Mouse (Mus musculus) gastrocnemius, postnatal 36 days (tissue): ENCODE measurements around the gene Ubap2l. TPM values are rescaled to one million over a fixed set of nuclear protein-coding genes. Genes with fewer than 3 reads are reported as not detected.

Experiments
- DNase-seq, 2 experiments: peaks; one replicate each; pipeline ENCODE4 v3.0.0; 2022
- intact Hi-C: fragments of 180-260 bp; cut with DNase I; formaldehyde crosslinking; loops from one replicate; pipeline ENCODE4 v1.15.1; 2025
- total RNA-seq, 2 experiments: library from RNA; stranded (reverse); gene quantifications; 2 replicates each; pipeline ENCODE4 v1.2.3; 2021

Ubap2l gene
- total RNA-seq, 2 experiments from 2014 or later = 80.6 to 90.5 TPM

DNA sequence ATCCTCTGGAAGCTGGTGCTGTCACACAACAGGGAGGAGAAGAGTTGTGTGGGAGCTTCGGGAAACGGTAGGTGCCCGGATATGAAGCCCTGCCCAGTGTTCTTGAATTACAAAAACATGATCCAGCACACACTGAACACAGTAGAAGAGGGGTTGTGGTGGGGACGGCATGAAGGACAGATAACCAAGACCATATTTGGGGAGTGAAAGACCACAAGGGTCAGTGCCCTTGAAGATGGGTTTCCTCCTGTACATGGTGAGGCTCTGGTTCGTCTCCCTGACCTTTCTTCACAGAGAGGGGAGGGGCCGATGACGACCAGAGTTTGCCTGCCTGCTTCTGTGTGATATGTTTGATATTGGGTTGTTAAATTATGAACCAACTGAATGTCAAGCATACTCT is 17.3 kb upstream of the Ubap2l start:
- intact Hi-C loops = no loop called here

DNA sequence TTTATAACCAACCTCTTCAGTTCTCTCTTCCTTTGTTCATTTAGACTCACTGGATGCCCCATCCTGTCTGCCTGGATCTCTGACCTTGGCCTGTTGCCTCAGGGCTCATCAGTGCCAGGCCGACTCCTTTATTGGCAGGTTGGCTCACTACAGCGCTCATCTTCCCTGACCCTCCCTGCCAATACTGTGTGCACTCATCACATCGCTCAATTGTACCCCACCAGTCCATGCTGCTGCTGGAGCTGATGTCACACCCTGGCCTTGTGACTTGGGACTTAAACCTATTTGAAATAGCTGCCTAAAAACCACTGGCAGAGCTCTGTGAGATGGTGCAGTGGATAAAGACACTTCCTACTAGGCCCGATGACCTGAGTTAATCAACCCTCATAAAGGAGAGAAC is 15.4 kb upstream of the Ubap2l start:
- intact Hi-C loops = no loop called here
- no peak for DNase-seq

More for the DNA sequence above, 17.3 kb upstream of the Ubap2l start:
- no peak for DNase-seq

DNA sequence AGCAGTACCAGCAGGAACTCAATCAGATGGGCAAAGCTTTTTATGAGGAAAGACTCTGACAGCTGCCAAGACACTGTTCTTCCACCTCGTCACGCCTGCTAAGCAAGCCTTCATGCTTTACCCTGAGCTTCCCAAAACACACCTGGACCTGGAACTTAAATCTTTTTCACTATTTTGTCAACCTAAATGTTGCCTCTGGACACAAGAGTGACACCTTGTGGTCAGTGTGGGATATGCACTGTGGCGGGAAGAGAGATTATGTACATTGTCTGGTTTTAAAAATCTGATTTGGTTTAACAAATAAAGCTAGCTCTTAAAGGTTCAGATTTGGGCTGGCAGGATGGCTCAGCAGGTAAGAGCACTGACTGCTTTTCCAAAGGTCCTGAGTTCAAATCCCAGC is 13.1 kb upstream of the Ubap2l start:
- DNase-seq = no peak
- intact Hi-C loops = no loop called here

DNA sequence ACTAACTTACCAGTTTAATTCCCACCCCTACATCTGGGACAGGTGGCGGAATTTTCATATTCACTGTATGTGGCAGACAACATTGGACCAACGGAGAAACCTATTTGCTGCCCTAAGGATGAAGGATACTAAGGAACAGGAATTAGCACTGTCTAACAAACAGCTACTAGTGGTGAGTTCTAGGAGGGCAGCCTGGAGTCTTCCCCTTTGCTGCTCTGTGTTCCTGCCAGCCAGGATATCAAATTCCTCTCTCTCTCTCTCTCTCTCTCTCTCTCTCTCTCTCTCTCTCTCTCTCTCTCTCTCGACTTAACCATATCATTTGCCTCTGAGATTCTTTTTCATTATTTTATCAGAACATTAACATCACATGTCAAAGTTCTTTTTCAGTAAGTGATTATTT is 12.0 kb upstream of the Ubap2l start:
- no peak for DNase-seq
- intact Hi-C loops = no loop called here

DNA sequence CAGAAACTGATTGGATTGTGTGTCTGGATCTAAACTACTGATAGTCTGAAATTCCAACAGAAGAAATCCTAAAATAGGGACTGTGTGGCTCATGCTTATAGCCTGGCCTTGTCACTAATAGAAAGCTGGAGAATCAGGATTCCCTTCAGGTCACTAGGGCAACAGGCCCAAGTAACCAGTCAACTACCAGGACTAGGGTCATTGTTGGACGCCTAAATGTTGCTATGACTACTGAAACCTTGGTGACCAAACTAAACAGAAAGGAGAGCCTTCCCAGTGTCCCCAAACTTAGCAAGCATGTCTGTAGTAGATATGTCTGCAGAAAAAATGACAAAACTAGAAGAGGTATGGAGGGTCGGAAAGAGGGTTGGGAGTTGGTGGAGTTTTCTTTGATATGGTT is 10.1 kb upstream of the Ubap2l start:
- DNase-seq = no peak
- intact Hi-C loops = no loop called here

DNA sequence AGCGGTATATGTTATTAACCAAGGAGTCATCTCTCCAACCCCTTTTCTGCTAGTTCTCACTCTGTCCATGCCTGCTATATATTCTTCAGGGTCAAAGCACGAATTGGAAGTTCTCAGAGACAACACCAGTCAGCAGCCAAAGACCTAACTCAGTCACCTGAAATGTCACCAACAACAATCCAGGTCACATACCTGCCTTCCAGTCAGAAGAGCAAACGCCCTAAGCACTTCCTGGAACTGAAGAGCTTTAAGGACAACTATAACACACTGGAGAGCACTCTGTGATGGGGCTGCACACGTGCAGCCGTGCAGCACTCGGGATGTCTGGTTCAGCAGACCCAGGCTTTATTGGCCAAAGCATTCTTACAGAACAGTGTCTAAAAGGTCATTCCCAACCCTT is 9.1 kb upstream of the Ubap2l start:
- intact Hi-C loops = no loop called here
- no peak for DNase-seq

DNA sequence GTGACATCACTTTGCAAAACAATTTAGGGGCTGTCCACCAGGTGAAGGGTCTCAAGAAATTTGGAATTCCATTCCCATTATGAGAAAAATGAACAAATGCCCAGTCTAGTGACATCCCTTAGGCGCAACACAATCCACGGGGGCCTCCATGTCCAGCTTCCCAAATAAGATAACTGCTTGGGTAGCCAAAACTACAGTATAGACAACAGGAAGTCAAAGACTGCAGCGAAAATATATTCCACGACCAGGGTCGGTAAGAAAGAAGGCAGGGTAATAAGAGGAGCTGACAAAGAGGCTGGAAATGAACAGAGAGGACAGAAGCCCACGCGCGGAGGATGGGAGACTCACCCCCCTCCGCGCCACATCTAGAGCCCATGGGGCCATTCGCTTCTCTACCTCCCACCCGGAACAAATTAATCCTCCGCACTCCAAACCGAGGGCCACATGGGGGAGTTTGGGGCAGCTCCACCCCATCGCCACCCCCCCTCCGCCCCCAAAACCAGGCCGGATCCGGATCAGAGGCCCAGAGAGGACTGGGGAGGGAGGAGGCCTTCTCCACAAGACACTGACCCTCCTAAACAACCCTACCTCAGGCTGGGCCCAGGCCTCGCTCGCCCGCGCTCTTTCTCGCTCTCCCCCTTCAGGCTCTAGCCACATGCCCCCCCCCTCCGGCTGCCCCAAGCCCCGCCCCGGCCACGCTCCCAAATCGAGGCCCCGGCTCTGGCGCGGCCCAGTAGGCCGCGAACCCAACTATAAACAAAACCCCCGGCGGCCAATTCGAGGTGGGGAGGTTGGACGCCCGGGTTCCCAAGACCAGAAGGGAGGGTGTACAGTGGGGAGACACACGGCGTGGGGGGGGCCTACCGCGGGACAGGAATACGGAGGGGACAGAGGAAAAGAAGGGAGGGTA is 732 bp downstream of the Ubap2l start, which contains the start of gene 4933434E20Rik:
TSS of gene 4933434E20Rik (plus strand) at position 196 of the 910 bp plus-strand sequence.
- intact Hi-C loops = no loop called here
- DNase-seq = peak in 1 of 2 experiments; percentile 40

DNA sequence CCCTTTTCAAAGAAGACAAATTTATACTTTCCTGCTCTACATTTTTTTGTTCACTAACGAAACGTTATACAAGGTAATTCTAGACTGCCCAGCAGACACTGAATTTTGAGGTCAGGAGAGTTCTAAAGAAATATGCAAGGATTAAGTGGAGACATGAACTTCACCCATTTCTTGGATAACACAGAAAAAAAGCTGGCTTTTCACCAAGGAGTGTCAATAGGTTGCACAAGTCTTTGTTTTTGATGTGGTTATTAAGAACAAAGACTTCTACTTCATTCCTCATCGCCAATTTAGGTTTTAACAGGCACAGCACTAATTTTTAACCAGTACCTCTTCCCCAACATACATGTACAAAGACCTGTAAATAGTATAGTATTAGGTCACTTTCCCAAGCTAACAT is 2.7 kb downstream of the Ubap2l start:
- DNase-seq = no peak
- intact Hi-C loops = no loop called here

DNA sequence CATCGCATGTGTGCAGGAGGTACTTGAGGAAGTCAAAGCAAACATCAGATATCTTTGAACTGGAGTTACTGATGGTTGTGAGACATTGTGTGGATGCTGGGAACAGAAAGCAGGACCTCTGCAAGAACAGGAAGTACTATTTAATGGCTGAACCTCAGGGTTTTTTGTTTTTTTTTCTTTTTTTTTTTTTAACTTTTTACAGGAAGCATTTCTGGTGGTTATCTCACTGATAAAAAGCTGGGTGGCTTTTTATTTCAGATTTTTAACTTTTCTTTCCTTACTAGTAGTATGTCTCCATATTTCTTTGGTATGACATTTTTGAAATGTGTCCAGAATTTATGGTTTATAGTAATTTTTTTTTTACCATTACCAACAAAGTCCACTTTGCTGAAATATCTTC is 16.2 kb downstream of the Ubap2l start:
- intact Hi-C loops = no loop called here
- DNase-seq = no peak

DNA sequence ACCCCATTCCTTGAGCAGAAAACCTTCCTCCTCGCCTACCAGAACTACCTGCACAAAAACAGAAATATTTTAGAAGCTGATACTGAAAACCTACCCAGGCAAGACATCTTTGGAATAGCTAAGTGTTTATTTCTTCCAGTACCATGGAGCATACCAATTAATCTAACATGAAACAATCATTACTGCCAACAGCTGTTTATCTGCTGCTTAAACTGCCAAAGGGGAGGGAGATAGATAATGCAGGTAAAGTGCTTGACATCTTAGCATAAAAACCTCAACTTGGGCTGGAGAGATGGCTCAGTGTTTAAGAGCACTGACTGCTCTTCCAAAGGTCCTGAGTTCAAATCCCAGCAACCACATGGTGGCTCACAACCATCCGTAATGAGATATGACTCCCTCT is 17.8 kb downstream of the Ubap2l start:
- intact Hi-C loops = no loop called here
- DNase-seq = no peak

DNA sequence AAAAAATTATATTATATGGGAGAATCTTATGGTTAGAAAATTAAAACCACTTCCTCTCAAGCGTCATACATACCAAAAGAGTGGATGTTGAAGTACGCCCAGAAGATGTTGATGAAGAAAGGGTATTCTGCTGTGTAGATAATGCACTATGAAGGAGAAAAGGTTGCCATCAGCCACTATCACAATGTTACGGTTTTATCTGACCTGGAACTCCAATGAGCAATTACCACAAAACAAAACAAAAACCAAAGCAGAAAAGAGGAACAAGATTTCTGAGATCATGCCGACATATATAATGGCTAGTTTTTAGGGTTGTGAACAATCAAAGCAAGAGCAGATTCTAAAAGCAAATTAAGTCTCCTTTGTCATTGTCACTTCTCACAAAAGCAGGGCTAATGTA is 35.8 kb downstream of the Ubap2l start:
- no peak for DNase-seq
- intact Hi-C loops = no loop called here

DNA sequence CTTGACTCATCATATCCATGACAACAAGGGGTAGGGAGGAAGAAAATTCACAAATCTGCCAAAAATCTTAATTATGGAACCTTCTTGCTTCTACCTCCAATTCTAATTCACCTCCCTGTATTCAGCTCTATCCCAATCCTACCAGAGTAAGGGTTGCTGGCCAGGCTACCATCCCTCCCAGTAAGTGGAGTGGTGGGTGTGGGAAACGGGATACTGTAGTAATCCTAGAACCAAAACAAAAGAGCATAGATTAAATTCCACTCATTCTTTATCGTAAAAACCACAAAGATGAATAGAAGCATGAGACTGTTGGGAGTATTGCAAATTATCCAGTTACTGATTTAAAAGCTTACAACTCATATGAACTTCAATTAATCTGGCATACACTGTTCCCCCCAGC is 42.1 kb downstream of the Ubap2l start:
- intact Hi-C loops = loop anchor here (5.0 kb wide), 1 partner anchor 262 kb away; no protein-coding TSS in a partner anchor
- no peak for DNase-seq

DNA sequence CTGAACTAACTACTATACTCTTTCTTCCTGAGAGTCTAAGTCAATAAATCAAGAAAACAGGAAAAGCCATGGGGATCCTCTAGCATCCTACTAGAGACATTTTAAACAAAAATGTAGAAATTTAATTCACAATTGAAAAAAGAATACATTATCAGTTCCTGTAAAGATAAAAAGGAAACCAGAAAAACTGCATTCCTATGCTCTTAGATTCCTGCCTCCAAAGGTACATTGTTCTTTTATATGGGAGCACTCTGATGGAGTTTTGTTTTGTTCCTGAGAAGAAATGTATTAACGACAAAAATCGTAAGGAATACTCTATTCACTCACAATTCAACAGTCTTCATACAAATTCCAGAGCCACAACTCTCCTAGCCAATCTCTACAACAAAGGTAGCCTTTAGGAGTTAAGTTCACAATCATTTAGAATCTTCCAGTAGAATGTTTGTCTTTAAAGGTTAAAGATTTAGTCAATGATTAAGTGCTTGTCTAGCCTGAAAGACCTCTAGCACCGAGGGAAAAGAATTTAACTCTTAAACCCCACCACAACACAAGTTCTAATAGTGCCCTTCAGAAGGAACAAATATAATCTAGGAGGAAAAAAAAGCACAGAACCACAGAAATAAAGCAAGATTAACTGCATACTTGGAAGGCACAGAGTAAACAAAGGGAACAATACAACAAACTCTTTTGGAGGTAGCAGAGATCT is 48.2 kb downstream of the Ubap2l start:
- intact Hi-C loops = loop anchor here (2.0 kb wide), 1 partner anchor 15 kb away; no protein-coding TSS in a partner anchor
- DNase-seq = no peak

DNA sequence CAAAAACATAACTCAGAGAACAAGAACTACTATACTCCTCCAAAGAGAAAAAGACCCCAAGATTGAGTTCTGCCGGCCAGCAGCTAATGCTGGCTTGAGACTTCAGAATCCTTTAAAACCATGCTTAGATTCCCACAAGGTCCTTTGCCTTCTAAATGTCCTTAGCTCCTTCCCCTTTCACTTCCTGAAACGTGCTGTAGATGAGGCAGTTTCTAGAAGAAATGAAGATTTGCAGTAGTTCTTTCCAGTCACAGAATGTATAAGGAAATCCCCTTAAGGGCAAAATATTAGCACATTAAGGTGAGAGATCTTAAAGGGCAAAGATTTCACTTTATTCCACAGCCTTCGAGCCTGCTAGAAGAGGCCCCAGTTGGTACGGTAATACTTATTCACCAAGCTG is 52.6 kb downstream of the Ubap2l start:
- no peak for DNase-seq
- intact Hi-C loops = loop anchor here (5.0 kb wide), 1 partner anchor 77 kb away; no protein-coding TSS in a partner anchor

DNA sequence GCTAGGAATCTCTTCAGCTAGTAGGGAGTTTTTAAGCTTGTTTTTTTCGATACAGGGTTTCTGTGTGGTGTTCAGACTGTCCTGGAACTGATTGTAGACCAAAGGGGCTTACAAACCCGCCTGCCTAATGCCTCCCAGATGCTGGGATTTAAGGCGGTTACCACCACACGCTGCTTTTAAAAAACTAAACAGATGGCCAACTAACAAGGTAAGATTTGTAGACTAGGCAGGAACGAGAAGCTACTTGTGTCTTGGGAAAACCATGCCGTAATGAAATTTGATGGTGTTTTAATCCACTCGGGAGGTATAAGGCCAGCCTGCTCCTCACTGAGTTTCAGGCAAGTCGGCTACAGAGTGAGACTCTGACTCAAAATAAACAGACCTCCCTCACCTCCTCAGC is 53.3 kb downstream of the Ubap2l start:
- DNase-seq = no peak
- intact Hi-C loops = loop anchor here (5.0 kb wide), 1 partner anchor 78 kb away; no protein-coding TSS in a partner anchor

DNA sequence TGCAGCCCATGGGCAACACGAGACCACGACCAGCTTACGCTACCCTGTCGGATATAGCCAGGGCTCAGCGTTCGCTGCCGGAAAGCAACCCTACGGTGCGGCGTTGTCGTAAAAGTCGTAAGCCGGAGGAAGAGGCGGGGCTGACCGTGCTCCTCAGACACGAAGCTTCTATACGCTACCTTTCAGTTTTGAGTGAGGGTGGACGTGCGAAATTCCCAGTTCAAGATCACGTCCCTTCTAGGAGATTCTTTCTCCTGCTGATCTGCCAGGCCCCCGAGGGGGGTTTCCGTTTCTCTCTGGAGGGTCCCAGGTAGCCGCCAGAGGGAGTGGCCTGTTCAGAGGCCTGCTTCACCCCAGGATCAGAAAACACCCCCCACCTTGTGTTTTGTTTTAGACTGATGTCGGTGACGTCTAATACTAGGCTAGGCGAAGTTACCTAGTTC is 53.8 kb downstream of the Ubap2l start, which contains the start of gene Hax1:
TSS of gene Hax1 (minus strand) at position 169 of the 443 bp plus-strand sequence.
- intact Hi-C loops = loop anchor here (5.0 kb wide), 1 partner anchor 79 kb away; no protein-coding TSS in a partner anchor
- DNase-seq = peak; percentile 89

DNA sequence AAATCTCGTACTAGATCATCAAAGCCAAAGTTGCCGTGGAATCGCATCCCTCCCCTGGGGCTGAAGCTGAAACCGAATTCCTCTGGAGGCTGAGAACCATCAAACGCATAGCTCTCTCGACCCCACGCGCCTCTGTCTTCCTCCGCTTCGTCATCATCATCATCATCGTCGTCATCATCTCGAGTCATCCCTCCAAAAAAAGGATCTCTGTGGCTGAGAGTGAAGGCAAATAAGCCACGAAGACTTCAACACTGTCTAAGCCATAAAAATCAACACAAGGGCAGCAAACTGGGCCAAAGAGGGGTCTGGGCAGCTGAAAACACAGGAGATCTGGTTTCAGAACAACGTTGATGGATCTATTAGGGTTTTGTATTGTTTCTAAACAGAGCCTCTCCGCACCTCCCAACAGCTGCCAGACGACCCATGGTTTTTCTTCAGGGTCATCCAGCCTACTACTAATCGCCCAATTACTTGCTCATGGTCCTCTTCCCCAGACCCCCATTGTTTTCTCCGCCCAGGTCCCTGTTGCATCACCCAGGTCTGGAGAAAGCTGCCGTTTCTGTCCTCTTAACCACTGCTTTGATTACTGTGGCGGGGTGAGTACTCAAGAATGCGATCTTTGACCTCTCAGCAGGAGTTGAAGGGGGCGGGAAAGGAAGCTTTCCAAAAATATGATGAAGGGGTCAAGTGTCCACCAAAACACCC is 54.5 kb downstream of the Ubap2l start:
- intact Hi-C loops = loop anchor here (5.0 kb wide), 1 partner anchor 79 kb away; no protein-coding TSS in a partner anchor
- DNase-seq = no peak

DNA sequence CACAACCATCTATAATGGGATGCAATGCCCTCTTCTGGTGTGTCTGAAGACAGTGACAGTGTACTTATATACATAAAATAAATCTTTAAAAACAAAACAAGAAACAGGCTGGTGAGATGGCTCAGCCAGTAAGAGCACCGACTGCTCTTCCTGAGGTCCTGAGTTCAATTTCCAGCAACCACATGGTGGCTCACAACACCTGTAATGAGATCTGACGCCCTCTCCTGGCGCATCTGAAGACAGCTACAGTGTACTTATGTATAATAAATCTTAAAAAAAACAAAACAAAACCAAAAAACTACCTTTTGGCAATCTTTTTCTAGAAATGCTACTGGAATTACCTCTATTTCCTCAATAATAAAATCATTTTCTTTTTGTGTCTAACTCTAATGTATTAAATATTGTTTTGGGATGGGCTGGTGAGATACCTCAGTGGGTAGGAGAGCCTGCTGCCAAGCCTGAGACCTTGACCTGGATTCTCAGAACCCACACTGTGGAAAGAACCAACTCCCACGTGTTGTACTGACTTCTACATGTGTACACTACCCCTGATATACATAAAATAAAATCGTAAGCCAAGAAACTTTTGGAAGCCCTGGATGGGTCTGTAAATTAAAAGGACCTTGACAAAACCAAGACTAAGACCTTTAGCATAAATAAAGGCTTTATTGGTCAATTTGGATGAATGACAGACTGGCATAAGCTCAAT is 57.5 kb downstream of the Ubap2l start:
- no peak for DNase-seq
- intact Hi-C loops = loop anchor here (5.0 kb wide), 1 partner anchor 82 kb away; no protein-coding TSS in a partner anchor

DNA sequence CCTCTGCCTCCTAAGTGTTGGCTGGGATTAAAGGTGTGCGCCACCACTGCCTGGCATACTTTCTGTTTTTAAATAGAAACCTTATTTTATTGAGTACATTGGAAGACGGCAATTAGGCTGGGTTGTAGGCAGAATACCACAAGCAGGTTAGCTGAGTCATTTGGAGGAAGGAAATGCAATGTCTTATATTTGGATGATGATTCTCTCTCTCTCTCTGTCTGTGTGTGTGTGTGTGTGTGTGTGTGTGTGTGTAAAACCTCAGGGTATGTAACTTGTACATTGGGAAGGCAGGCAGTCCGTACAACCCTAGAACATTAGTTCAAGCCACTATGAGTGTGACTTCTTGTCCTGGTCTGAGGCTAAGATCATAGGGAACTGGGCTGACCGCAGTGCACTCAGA is 64.6 kb downstream of the Ubap2l start:
- DNase-seq = no peak
- intact Hi-C loops = no loop called here

DNA sequence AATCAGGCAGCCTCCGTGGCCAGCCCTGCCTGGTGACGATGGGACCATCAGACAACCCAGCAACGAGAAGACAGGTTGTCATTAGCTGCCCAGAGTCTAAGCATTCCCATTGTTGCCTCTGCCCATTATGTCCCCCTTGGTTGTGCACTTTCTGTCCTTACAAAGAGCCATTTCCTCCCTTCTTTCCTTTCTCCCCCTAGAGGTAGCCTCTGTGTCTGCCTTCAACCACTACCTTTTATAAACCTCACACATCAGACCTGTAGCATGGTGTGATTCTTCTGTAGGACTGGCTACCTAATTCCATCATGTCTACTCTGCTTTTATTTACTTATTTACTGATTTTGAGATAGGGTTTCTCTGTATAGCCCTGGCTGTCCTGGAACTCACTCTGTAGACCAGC is 65.2 kb downstream of the Ubap2l start:
- intact Hi-C loops = no loop called here
- no peak for DNase-seq
